20 mouse cellular contexts compared by ENCODE assay signal in the genomic region with DNA sequence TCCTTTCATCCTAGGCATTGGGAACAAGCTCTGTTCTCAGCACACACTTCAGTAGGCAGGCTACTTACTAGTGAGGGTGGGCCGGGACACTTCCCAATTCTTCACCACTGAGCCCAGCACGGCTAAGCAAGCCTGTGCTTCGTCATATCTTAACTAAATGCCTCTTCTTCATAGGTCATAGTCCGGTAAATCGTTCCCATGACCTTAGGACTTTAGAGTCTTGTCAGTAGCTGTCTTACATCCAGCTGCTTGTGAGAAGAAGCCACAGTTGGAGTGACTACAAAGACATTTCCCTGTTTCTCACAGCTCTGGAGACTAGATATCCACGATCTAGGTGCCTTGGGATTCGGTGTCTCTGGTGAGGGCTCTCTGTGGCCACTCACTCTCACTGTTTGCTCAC. TPM values are rescaled to one million over a fixed set of nuclear protein-coding genes. Genes with fewer than 3 reads are reported as not detected.
A peak's percentile ranks its signal among the peaks of the same experiment; 100 is the strongest.
DNase-seq lines count a peak whose midpoint lies in the region; ATAC-seq and TF ChIP-seq lines count a peak whose summit lies in the region.
"Had no signal": no experiment of that assay in that cellular context is flagged by ENCODE, and none has a peak within 500 bp of the region (broad histone marks: within the 10 kb centered on the region; RNA-seq: fewer than 3 reads in every experiment).

No protein-coding gene starts in this region.

- H3K36me3 ChIP-seq in kidney, embryonic 15.5 days = peaks cover 36% of the 10 kb centered on the region
- peaks cover 3% of the 10 kb centered on the region; the same call in 1 of the 2 replicates for H3K36me3 ChIP-seq in midbrain, embryonic 11.5 days (ENCODE audit: control insufficient read depth, insufficient read depth, low read length)
- H3K36me3 ChIP-seq in midbrain, embryonic 15.5 days (replicated peaks) = peaks cover 28% of the 10 kb centered on the region
- peaks cover 49% of the 10 kb centered on the region for H3K36me3 ChIP-seq in liver, postnatal 0 days (replicated peaks; ENCODE audit: insufficient read depth, low read length)
- peaks cover 45% of the 10 kb centered on the region for H3K36me3 ChIP-seq in forebrain, embryonic 10.5 days (replicated peaks)

- H3K27ac ChIP-seq in kidney, embryonic 15.5 days = no peak overlapping the region
- no peak overlapping the region for H3K27ac ChIP-seq in midbrain, embryonic 11.5 days (ENCODE audit: low read depth, low read length)
- no peak overlapping the region for H3K27ac ChIP-seq in midbrain, embryonic 15.5 days
- peak overlapping the region; percentile 68 for H3K27ac ChIP-seq in liver, postnatal 0 days (ENCODE audit: low read depth)
- H3K27ac ChIP-seq in forebrain, embryonic 10.5 days = no peak overlapping the region
- H3K27ac ChIP-seq: heart, adult 2 months; hindbrain, embryonic 10.5 days; hindbrain, embryonic 14.5 days had no signal

- DNase-seq in kidney, adult 8-10 months = peak; percentile 14 to 20
- DNase-seq in midbrain, embryonic 11.5 days (ENCODE audit: low spot score, missing footprints) = peak; percentile 4
- no peak for DNase-seq in liver, postnatal 0 days
- DNase-seq in frontal cortex, postnatal 25 days (ENCODE audit: low spot score in 2 of 2) = no peak
- DNase-seq in forebrain, embryonic 10.5 days (ENCODE audit: extremely low spot score, low spot score) = no peak
- DNase-seq: adrenal gland, postnatal 14 days; cerebellum, adult 11-12 months; cerebellum, adult 9-10 months; cerebellum, postnatal 25 days; gastrocnemius, postnatal 10 days; heart, adult 2 months had no signal

- no peak for TF ChIP-seq EP300 in liver, postnatal 0 days (IDR thresholded peaks at IDR 0.05; ENCODE audit: low read depth)

- no peaks in the 10 kb centered on the region for H3K27me3 ChIP-seq in kidney, embryonic 15.5 days
- no peaks in the 10 kb centered on the region for H3K27me3 ChIP-seq in midbrain, embryonic 11.5 days (ENCODE audit: control insufficient read depth, insufficient read depth, low read length)
- no peaks in the 10 kb centered on the region for H3K27me3 ChIP-seq in midbrain, embryonic 15.5 days (replicated peaks)
- H3K27me3 ChIP-seq in liver, postnatal 0 days (ENCODE audit: insufficient read depth, low read length) = no peaks in the 10 kb centered on the region
- H3K27me3 ChIP-seq in forebrain, embryonic 10.5 days (ENCODE audit: poor library complexity, severe bottlenecking) = no peaks in the 10 kb centered on the region
- H3K27me3 ChIP-seq: CH12.LX; heart, embryonic 12.5 days; Patski had no signal

- no peaks in the 10 kb centered on the region for H3K9me3 ChIP-seq in kidney, embryonic 15.5 days (replicated peaks)
- no peaks in the 10 kb centered on the region for H3K9me3 ChIP-seq in midbrain, embryonic 11.5 days (ENCODE audit: control insufficient read depth, low read length)
- H3K9me3 ChIP-seq in midbrain, embryonic 15.5 days = no peaks in the 10 kb centered on the region
- H3K9me3 ChIP-seq in liver, postnatal 0 days (ENCODE audit: low read length) = no peaks in the 10 kb centered on the region
- no peaks in the 10 kb centered on the region; the same call in 1 of the 2 replicates for H3K9me3 ChIP-seq in forebrain, embryonic 10.5 days
- H3K9me3 ChIP-seq: heart, embryonic 12.5 days; hindbrain, embryonic 10.5 days had no signal

- no peak overlapping the region for H3K9ac ChIP-seq in kidney, embryonic 15.5 days
- no peak overlapping the region for H3K9ac ChIP-seq in midbrain, embryonic 11.5 days (ENCODE audit: low read length)
- H3K9ac ChIP-seq in midbrain, embryonic 15.5 days = no peak overlapping the region
- no peak overlapping the region for H3K9ac ChIP-seq in liver, postnatal 0 days (replicated peaks)
- H3K9ac ChIP-seq: heart, embryonic 12.5 days; hindbrain, embryonic 14.5 days had no signal

- H3K4me2 ChIP-seq in kidney, embryonic 15.5 days = no peak overlapping the region
- no peak overlapping the region for H3K4me2 ChIP-seq in midbrain, embryonic 11.5 days
- H3K4me2 ChIP-seq in midbrain, embryonic 15.5 days = no peak overlapping the region
- no peak overlapping the region for H3K4me2 ChIP-seq in liver, postnatal 0 days (ENCODE audit: low read depth, low read length)
- H3K4me2 ChIP-seq: heart, embryonic 12.5 days; hindbrain, embryonic 14.5 days had no signal

- ATAC-seq in kidney, embryonic 15.5 days (replicated peaks; ENCODE audit: low FRiP score) = no peak
- ATAC-seq in midbrain, embryonic 11.5 days (ENCODE audit: low FRiP score) = no peak
- no peak for ATAC-seq in midbrain, embryonic 15.5 days (replicated peaks)
- ATAC-seq in liver, postnatal 0 days = no peak
- ATAC-seq: activated CD4-positive, CD25-positive, alpha-beta regulatory T cell, adult 4 months; forebrain, embryonic 14.5 days; Patski had no signal

- no peak for TF ChIP-seq CTCF in liver, postnatal 0 days (IDR thresholded peaks at IDR 0.05; ENCODE audit: low read depth)

- no peaks in the 10 kb centered on the region for H3K4me1 ChIP-seq in kidney, embryonic 15.5 days
- no peaks in the 10 kb centered on the region for H3K4me1 ChIP-seq in midbrain, embryonic 11.5 days (ENCODE audit: control insufficient read depth, insufficient read depth, low read length)
- H3K4me1 ChIP-seq in midbrain, embryonic 15.5 days = no peaks in the 10 kb centered on the region
- H3K4me1 ChIP-seq in liver, postnatal 0 days (ENCODE audit: insufficient read depth) = peaks cover 7% of the 10 kb centered on the region; the same call in 1 of the 2 replicates
- no peaks in the 10 kb centered on the region for H3K4me1 ChIP-seq in forebrain, embryonic 10.5 days
- H3K4me1 ChIP-seq: heart, embryonic 12.5 days; hindbrain, embryonic 10.5 days had no signal

- 88% methylated on average over 7 of the region's 7 CpGs for WGBS in kidney, embryonic 15.5 days
- WGBS in midbrain, embryonic 11.5 days = 90% methylated on average over 7 of the region's 7 CpGs
- WGBS in midbrain, embryonic 15.5 days = 89% methylated on average over 7 of the region's 7 CpGs
- WGBS in liver, postnatal 0 days (ENCODE audit: insufficient replicate concordance) = 64% methylated on average over 7 of the region's 7 CpGs
- 93% methylated on average over 7 of the region's 7 CpGs for WGBS in forebrain, embryonic 10.5 days

- no peak overlapping the region for H3K4me3 ChIP-seq in kidney, embryonic 15.5 days (replicated peaks)
- H3K4me3 ChIP-seq in midbrain, embryonic 11.5 days (ENCODE audit: low read depth, low read length) = no peak overlapping the region
- H3K4me3 ChIP-seq in midbrain, embryonic 15.5 days = no peak overlapping the region
- no peak overlapping the region for H3K4me3 ChIP-seq in liver, postnatal 0 days (ENCODE audit: low read depth, low read length)
- no peak overlapping the region for H3K4me3 ChIP-seq in forebrain, embryonic 10.5 days
- H3K4me3 ChIP-seq: heart, adult 2 months; heart, embryonic 12.5 days; hindbrain, embryonic 10.5 days had no signal

RNA-seq across cellular contexts. Expression of gene Whamm, which starts 14.3 kb away (rescaled TPM):
- polyA plus RNA-seq in kidney, embryonic 15.5 days (2015; fragmentation: Nextera tagmentation; extraction: Ambion mirVana) = 3.9 and 4.6 TPM in 2 replicates
- polyA plus RNA-seq in midbrain, embryonic 11.5 days (2014; fragmentation: Nextera tagmentation; extraction: Ambion mirVana) = 4.2 and 5.7 TPM in 2 replicates
- 6.0 and 6.9 TPM in 2 replicates for polyA plus RNA-seq in midbrain, embryonic 15.5 days (2015; fragmentation: Nextera tagmentation; extraction: Ambion mirVana)
- 7.0 and 8.1 TPM in 2 replicates for polyA plus RNA-seq in liver, postnatal 0 days (2015; fragmentation: Nextera tagmentation; extraction: Ambion mirVana)
- 1.8 and 3.0 TPM in 2 replicates for polyA plus RNA-seq in forebrain, embryonic 10.5 days (2016; fragmentation: Nextera tagmentation; extraction: Ambion mirVana)

RNA-seq across cellular contexts. Expression of gene Fsd2, which starts 18.6 kb away (rescaled TPM):
- 0.25 and 0.63 TPM in 2 replicates for polyA plus RNA-seq in kidney, embryonic 15.5 days (2015; fragmentation: Nextera tagmentation; extraction: Ambion mirVana)
- polyA plus RNA-seq in midbrain, embryonic 11.5 days (2014; fragmentation: Nextera tagmentation; extraction: Ambion mirVana) = 0.08 and 0.22 TPM in 2 replicates
- 0.17 and 0.29 TPM in 2 replicates for polyA plus RNA-seq in midbrain, embryonic 15.5 days (2015; fragmentation: Nextera tagmentation; extraction: Ambion mirVana)
- 0.28 and 0.50 TPM in 2 replicates for polyA plus RNA-seq in liver, postnatal 0 days (2015; fragmentation: Nextera tagmentation; extraction: Ambion mirVana)
- polyA plus RNA-seq in forebrain, embryonic 10.5 days (2016; fragmentation: Nextera tagmentation; extraction: Ambion mirVana) = 0.05 TPM in 2 replicates
- polyA plus RNA-seq: Patski had no signal

Comparison
In these comparisons a context has a peak if more than half of its experiments do, and no peak if none do; other contexts are left out.
1. DNase-seq: peak in kidney, adult 8-10 months (2 of 2) and midbrain, embryonic 11.5 days (single experiment); none in liver, postnatal 0 days (single experiment), frontal cortex, postnatal 25 days (0 of 2) and forebrain, embryonic 10.5 days (single experiment).